Mouse (Mus musculus) retina, postnatal 7 days (tissue): Measurements from ENCODE around the gene Rbp2.

ENCODE experiments used
- DNase-seq: peaks from one replicate; pipeline ENCODE4 v3.0.0-alpha.2; 2012; ENCODE audit warnings: low read depth, low spot score

The Rbp2 gene

DNA sequence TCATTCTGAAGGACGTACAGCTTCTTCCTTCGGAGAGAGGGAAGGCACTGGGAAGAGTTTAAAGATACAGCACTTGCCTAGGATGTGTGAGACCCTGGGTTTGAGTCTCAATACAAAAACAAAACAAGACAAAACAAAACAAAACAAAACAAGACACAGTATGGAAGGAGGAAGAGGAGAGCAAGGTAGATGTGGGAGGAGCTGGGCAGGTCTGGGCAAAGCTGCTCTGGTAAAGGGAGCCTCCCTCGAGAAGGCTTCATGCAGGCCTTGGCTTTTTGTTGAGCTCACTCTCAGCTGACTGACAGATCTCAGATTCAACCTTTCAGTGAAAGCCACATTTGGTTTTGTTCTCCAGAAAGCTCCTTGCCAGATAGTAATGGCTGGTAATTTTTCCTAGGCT is at the start of gene Rbp2:
Gene Rbp2, plus strand, starts transcription at position 301 of the 400 bp plus-strand sequence.
- no peak for DNase-seq

DNA sequence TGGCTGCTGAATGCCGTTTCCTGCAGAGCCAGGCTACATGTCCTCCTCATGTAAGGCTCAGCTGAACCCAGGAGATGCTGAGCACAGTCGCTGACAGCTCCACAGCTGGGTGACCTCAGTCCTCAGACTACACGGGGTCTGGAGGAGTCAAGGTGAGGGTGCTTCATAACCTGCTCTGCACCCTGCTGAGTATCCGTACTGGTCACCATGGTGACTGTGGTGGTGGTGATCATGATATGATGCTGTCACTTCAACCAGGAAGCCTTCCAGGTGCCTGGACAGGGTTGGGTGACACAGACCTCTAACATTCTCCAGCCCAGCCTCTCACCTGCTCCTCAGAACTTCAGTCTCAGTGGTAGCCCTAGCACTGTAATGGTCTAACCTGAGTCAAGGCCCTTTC is 48.1 kb upstream of the Rbp2 start:
- no peak for DNase-seq

DNA sequence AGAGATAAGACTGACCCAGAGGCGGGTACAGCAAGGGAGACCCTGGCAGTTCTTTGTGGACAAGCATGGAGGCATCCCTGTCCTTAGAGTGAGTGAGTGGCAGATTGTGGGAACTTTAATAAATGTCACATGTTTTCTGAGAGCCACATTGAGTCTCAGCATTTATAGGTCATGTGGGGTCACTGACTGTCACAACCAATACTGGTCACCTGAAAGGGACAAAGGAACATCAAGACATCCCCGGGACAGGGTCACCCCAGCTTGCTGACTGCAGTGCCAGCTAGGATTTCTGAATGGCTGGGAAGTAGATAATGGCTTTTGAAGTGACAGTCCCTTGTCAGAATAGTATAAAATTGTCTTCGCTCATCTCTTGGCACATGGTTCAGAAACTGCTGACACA is 46.8 kb upstream of the Rbp2 start:
- no peak for DNase-seq

DNA sequence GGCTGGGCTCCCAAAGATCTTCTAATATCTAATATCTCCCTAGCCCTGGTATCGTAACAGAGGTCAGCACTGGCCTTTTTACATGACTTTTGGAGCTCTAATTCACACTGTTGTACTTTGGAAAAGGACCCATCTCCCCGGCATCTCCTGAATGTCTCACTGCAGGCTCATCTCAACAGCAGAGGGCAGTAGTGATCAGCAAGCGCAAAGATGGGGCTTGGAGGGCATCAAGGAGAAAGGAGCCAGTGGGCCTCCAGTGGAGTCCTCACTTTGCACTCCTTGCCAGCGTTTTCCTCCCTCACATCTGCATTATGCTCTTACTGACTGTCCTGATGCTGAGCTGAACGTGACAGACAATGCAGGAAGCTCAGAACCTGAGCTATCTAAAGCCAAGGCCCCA is 43.3 kb upstream of the Rbp2 start:
- DNase-seq, result no peak

DNA sequence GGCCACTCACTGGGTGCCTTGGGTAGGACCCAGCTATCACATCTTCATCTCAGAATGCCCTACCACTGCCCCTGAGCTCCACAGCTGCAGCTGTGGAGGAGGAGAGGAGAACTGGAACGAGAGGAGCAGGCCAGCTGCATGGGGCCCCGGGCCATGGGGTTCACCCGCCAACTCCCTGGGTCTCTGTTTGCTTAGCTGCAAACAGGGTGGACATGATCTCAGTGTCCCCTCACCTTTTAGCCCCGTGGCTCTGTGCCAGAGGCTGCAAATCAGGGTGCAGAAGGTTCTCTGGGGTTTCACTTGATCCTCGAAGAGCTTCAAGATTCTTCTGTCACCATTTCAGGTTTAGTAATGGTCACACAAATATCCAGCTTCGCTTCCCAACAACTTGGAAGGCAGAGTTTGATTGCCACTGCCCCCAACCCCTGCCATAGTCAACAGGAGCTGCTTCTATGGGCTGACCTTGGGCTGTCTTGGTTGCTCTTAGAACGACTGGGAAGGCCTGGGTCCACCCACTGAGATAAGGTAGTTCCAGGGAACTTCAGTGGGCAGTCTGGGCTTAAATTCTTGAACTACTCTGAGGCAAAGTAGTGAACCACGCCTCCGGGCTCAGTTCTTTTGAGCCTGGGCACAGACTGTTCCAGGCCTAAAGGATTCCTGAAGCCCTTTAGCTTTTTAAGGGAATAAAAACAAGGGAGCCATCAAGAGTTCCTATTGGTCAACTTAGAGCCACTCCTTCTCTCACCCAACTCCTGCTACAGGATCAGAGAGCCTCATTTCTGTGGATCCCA is 40.4 kb upstream of the Rbp2 start:
- no peak for DNase-seq

DNA sequence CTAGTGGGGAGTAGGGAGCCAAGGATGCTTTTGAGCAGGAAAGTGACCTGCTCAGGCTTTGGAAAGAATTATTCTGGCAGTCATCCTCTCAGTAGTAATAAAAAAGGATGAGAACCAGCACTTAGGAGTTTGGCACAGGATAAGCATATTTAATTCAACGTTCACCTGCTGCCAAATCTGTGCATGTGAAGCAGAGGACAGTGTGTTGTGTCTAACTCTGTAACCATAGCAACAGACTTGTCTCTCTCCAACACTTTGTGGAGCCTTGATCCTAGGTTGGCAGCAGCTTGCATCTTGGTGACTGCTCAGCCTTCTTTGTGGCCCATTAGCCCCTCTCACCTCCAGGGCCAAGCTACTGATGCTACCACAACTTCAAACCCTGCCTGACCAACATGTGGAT is 34.9 kb upstream of the Rbp2 start:
- DNase-seq, result no peak

DNA sequence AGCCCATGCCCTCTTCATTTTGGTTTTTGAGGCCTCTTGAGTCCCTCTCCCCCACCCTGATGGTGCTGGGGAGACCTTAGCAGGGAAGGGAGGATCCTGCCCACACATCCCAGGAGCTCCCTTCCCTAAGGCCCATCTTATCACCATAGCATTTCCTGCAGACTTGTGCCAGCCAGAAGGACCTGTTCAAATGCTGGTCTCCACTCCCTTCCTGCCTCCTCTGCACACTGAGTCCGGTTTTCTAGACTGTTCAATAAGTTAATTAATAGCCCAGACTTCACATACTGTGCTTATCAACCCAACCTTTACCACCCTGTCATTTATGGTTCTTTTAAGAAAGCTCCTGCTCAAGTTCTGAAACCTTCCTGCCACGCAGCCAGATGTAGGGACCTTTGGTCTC is 19.2 kb upstream of the Rbp2 start:
- DNase-seq, result no peak

DNA sequence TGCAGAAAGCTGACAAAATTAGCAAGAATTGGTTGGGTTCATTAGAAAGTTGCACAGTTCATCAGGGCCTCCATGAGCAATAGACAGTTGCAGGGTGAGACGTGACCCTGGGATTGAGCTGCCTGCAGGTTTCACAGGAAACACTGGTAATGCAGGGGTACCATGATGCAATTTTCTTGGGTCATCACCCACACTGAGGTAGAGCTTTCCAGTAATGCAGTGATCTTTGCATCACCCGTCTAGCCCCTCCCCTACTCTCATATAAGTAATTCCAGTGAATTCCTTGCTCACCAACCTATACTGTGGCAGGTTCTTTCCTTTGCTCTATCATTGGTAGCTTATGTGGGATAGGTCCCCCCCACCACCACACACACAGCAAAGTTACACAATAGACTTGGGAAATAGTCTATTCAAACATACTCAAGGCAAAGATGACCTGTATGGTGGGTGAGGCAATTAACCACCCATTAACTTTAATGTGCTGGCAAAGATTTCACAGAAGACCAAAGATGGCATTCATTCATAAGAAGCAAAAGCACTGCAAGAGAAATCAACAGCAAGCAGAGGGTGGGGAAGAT is 5.7 kb upstream of the Rbp2 start:
- DNase-seq, result no peak

DNA sequence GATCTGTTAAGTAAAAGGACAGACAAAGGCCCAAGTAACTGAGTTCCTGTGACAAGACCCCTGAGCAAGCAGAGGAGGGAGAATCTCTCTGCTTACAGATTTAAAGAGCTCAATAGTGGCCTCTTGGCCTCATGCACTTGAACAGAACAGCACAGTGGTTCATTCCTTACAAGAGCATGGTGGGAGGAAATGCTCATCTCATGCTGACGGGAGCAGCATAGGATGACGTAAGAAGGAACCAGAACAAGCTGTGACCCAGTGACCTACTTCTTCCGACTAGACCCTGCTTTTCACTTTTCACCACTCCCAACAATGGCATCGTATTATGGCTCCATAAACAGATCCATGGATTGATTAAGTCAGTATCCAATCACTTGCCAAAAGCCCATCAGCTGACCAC is 3.7 kb upstream of the Rbp2 start:
- no peak for DNase-seq

DNA sequence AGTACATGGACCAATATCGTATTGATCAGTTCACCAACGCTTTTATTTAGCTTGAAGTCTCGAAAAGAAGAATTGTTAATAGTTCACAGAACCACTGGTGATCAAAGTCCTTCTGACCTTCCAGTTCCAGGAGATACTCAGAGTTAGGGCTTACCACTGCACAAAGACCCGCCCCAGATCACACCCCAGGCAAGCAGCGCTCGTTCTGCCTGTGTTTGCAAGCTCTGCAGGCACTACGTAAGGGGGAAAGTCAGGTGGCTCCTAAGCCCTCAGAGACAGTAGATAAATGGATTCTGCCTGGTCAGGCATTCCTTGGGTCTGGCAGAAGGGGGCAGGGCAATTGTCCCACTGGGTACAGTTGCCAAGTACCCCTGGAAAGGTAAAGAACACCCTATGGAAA is 895 bp upstream of the Rbp2 start:
- DNase-seq, result no peak

DNA sequence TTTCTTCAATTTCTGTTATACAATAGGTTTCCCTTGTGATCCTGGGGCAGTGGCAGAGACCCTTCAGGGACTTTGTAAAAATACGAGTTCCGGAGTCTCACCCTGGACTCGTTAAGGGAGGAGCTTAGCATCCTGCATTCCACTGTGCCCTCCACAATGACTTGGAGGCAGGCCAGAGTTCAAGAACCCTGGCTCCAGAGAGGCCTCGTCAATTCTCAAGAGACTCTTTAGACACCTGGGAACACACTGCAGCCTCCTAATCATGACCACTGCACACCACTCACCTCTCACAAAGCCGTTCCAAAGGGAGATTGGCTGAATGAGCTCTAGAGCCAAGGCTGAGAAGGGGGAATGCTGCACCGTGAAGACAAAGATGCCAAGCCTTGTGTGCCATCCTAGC is 1.4 kb downstream of the Rbp2 start:
- no peak for DNase-seq

DNA sequence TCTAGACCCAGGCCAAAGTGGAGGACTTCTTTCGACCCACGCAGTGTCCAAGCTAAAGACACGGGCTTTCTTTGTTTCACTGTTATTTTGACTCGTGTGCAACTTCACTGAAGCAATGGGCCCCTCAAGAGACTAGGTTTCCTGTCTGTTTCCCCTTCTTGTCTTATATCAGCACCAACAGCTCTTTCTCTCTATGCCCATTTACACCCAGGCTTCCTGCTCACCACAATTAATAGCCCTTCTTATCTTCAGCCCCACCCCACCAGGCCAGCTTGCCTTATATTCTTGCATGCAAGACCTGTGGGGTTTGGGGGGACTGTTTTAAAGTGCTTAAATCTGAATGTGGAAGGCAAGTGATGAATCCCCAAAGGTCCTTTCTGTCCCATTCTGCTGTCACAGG is 3.6 kb downstream of the Rbp2 start:
- no peak for DNase-seq

DNA sequence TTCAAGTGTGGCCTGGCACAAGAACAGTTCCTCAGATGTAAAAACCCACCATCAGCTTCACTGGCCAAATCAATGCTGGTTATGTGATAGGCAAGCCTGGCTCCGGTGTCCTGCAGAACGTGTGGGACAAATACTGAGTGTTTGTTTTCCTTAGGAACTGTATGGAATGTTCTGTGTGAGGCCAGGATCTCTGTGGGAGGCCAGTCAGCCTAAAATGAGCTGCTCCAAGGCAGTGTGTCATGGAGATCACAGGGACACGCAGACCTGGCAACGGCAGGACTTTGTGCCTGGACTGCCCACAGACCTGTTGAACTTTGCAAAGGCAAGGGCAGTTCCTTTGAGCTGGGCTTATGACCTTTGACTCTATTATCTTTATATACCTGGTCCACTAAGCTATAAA is 4.2 kb downstream of the Rbp2 start:
- DNase-seq, result no peak

DNA sequence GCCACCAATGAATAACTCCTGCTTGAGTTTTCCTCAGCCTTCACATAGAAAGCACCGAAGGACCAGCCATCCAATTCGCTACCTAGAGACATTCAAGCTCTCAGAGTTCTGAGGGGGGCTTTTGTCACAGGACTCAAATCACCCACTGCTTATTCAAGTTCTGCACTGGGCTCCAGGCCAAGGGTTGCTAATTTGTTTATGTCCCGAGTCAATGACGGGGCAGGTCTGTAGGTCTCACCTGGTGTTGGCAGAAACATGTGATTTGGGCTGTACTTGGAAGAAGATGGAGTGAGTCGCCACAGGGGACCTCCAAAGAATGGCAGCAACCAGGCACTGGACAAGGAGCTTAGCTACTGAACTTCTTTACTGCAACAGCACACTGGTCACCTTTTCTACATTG is 5.2 kb downstream of the Rbp2 start:
- DNase-seq, result no peak

DNA sequence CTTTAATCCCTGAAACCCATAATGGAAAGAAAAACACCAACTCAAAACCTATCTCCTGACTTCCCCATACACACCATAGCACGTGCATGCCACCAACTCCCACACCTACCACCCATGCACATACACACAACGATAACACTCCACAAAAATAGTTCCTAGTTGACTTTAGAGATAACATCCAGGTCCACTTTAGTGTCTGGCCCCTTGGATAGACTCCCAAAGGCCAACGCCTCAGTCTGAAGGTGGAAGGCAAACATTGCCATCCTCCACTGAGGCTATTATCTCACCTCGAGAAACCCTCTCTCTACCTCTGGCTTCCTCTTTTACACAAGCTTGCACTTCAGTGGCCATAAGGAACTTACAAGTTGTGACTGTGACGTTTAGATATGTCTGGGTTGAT is 6.3 kb downstream of the Rbp2 start:
- no peak for DNase-seq

DNA sequence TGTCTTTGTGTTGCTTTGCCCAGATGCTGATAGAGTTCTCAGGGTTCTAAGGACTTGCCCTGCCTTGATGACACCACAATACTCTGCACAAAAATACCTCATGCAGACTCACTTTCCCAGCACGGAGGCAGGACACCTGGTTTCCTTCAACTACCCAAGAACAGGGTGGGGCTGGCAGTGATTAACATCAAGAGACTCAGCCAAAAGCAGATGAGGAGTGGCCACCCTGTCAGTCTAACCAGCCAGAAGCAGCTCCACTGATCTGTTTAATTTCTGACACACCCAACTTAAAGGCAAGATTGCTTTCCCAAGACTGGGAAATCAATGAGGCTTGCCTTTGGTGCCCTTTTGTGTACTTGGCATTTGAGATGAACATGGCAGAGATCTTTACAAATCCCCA is 6.9 kb downstream of the Rbp2 start:
- DNase-seq, result no peak

DNA sequence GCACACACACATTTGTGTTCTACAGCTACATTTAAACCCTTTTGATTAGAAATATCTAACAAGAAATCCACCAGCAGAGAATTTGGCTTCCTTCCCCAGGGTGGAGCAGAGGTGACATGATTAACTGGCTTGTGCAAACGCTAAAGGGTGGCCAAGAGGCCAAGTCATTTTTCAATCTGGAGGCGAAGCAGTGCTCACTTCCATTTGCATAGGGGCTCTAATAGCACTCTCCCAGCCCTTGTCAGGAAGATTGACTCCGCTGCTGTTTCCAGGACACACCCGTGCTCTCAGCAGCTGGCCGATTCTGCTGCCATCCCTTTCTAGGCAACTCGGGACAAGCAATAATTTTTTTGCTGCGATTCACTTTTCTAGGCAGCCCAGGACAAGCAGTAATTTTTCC is 11.2 kb downstream of the Rbp2 start:
- DNase-seq, result no peak

DNA sequence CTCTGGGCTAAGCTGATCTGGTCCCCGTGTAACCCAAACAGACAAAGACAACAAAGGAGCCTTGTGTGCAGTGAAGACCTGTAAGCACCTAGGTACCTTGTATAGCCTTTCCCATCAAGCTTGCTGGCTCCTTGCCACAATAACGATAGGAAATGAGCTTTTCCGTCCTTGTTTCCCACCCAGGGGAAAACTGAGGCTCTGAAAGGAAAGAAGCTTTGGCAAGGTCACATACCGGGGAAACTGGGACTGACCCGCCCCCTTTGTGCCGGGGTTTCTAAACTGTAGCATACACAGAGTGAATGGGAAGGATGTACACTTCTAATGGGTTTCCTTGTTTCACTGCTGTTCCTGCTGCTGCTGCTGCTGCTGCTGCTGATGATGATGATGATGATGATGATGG is 12.1 kb downstream of the Rbp2 start:
- DNase-seq, result no peak

DNA sequence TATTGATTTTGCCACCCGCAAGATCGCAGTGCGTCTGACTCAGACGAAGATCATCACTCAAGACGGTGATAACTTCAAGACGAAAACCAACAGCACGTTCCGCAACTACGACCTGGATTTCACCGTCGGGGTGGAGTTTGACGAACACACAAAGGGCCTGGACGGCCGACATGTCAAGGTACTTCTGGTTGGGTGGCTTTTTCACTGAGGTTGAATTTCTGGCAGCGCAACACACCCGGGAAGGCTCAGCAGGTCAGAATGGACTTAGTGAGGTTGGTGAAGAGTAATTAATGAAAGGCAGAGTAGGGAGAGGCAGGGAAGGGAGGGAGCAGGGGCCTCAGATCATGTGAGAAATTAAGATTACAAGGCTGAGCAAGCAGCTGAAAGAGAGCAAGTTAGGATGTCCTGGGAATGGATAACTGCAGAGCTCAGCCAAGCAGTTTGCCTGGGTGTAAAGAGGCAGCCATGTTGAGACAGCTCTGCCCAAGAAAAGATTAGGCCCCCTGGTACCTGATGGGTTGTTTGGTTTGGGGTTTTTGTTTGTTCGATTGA is 12.9 kb downstream of the Rbp2 start:
- DNase-seq, result no peak

DNA sequence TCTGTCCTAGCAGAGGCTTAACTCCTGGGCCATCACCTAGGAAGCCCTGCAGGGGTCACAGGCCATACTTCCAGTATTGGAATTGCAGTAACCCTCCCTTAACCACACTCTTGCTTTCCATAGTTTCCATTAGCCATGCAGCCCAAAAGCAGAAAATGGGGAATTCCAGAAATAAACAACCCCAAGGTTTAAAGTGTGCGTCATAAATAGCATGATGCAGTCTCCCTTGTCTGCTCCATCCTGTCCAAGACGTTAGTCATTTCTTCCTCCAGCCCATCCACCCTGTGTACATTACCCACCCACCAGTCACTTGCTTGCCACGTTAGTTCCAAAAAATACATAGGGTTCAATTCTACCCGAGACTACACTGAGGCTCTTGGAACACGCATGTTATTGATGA is 13.7 kb downstream of the Rbp2 start:
- DNase-seq, result no peak

DNA sequence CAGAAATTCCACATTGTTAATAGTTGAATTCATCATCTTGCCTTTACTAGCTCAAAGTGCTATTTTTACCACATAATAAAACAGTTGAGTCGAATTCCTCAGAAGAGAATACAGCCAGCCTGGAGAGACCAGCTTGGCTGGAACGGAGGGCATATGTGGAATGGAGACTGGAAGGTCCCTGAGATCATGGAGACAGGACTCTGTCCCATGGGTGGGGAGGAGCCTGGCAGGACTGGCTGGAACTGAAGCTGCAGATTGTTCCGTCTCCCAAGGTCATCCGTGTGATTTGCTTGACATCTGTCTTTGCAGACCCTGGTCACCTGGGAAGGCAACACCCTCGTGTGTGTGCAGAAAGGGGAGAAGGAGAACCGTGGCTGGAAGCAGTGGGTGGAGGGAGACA is 21.6 kb downstream of the Rbp2 start:
- no peak for DNase-seq

DNA sequence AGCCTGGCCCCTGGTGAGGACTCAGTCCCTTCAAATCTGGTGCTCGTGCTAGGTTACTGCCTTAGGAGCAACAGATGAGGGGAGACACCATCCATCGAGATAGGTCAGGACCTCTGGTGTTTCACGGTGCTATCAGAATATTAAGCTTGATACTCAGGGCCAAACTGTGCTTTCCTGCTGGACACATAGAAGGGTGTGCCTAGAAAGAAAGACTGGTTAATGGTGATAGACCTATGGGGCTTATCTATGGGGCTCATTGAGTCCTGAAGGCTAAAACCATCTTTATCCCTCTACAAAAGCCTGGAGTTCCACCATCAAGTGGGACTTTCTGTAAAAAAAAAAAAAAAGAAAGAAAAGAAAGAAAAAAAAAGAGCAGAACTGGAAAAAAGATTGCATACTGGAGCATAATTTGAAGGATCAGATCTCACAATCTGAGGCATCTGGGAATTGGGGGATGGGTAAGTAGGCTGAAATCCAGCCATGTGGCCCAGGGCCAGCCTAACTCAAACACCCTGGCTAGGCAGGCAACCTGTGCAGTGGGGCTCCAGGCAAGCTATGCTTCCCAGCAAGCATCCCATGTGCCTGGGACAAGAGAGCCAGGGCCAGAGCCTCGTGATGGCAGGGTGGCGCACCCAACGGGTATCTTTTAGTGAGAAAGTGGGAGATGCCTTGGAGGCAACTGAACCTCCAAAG is 24.6 kb downstream of the Rbp2 start:
- DNase-seq, result no peak

DNA sequence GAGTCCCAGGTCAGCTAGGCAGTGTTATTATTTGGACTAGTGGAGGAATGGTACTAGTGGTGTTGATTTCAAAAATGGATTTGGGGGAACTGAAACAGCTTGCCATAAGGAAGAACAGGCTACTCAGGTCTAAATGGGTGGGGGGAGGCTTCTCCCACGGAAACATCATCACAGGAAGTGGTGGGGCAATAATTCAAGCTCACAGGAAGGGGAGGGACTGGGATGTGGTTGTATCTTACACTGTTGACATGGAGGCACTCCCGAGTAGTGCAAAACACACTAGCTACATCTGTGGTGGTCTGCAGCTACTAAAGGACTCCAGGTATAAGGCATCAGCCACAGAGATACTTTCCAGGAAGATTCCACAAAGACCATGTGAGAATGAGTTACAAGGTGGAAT is 38.0 kb downstream of the Rbp2 start:
- DNase-seq, result no peak
